Comparison of ENCODE assay signal across 9 mouse cellular contexts in the genomic region with DNA sequence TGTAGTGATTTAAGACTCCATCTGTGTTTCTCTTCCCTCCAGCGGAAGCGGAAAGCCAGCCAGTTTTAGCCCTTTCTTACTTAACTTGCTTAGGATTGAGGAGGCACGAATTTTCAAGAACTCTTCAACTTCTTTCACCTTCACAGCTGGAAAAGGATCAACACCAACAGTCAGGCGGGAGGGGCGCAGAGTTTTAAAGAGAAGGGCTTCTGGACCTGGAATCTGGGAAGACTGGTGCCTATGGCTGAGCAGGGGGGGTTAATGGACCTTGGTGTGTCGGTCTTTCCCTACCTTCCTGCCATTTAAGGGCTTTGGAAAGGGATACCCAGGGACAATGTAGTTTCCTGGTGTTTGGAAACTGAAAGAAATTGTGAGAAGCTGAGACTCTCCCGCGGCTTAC. TPM values are rescaled to one million over a fixed set of nuclear protein-coding genes. Genes with fewer than 3 reads are reported as not detected.
DNase-seq lines count a peak whose midpoint lies in the region; ATAC-seq and TF ChIP-seq lines count a peak whose summit lies in the region.
"Had no signal": no experiment of that assay in that cellular context is flagged by ENCODE, and none has a peak within 500 bp of the region (broad histone marks: within the 10 kb centered on the region; RNA-seq: fewer than 3 reads in every experiment).

No protein-coding gene starts in this region.

- H3K4me2 ChIP-seq in lung, postnatal 0 days (replicated peaks; ENCODE audit: low read depth, low read length), result peak overlapping the region; percentile 50
- H3K4me2 ChIP-seq in forebrain, embryonic 14.5 days (ENCODE audit: low read length), result peak overlapping the region; percentile 66
- H3K4me2 ChIP-seq in limb, embryonic 12.5 days, result peak overlapping the region; percentile 68
- H3K4me2 ChIP-seq in stomach, embryonic 16.5 days (ENCODE audit: low read depth, low read length), result peak overlapping the region; percentile 54; the same call in 1 of the 2 replicates

- H3K36me3 ChIP-seq in lung, postnatal 0 days (ENCODE audit: insufficient read depth, low read length), result no peaks in the 10 kb centered on the region
- no peaks in the 10 kb centered on the region for H3K36me3 ChIP-seq in forebrain, embryonic 14.5 days (ENCODE audit: control insufficient read depth, insufficient read depth, low read length)
- H3K36me3 ChIP-seq in limb, embryonic 12.5 days, result no peaks in the 10 kb centered on the region
- no peaks in the 10 kb centered on the region for H3K36me3 ChIP-seq in stomach, embryonic 16.5 days (ENCODE audit: control insufficient read depth, insufficient read depth, low read length)

- TF ChIP-seq EP300 in lung, postnatal 0 days (IDR thresholded peaks at IDR 0.05), result no peak

- no peaks in the 10 kb centered on the region for H3K27me3 ChIP-seq in lung, postnatal 0 days (replicated peaks; ENCODE audit: insufficient read depth, low read length)
- no peaks in the 10 kb centered on the region for H3K27me3 ChIP-seq in forebrain, embryonic 14.5 days (replicated peaks; ENCODE audit: control insufficient read depth, insufficient read depth, low read length)
- H3K27me3 ChIP-seq in limb, embryonic 12.5 days, result peaks cover 16% of the 10 kb centered on the region
- peaks cover 8% of the 10 kb centered on the region; the same call in 1 of the 2 replicates for H3K27me3 ChIP-seq in stomach, embryonic 16.5 days (ENCODE audit: control insufficient read depth, insufficient read depth, low read length)

- no peaks in the 10 kb centered on the region for H3K9me3 ChIP-seq in lung, postnatal 0 days (ENCODE audit: low read length)
- no peaks in the 10 kb centered on the region for H3K9me3 ChIP-seq in forebrain, embryonic 14.5 days (replicated peaks; ENCODE audit: control insufficient read depth, low read length)
- no peaks in the 10 kb centered on the region for H3K9me3 ChIP-seq in limb, embryonic 12.5 days
- no peaks in the 10 kb centered on the region for H3K9me3 ChIP-seq in stomach, embryonic 16.5 days (replicated peaks; ENCODE audit: control insufficient read depth, low read length)

- ATAC-seq in lung, postnatal 0 days, result no peak
- no peak for ATAC-seq in forebrain, embryonic 14.5 days
- ATAC-seq in limb, embryonic 12.5 days (ENCODE audit: insufficient number of reproducible peaks, insufficient read depth, low FRiP score, low TSS enrichment, low read depth), result no peak
- no peak for ATAC-seq in stomach, embryonic 16.5 days (ENCODE audit: insufficient read depth, low FRiP score)

- no peak for DNase-seq in lung, postnatal 0 days (ENCODE audit: low spot score)
- DNase-seq in lung, postnatal 36 days, result no peak
- peak; percentile 17 for DNase-seq in forebrain, embryonic 14.5 days (ENCODE audit: low spot score)
- DNase-seq in layer of hippocampus, adult 9-10 months (ENCODE audit: low spot score), result no peak
- DNase-seq in urinary bladder, postnatal 4 days (ENCODE audit: low spot score in 2 of 2), result no peak
- DNase-seq: thymus, adult 2 months had no signal

- H3K4me1 ChIP-seq in lung, postnatal 0 days (ENCODE audit: insufficient read depth, low read depth, low read length), result peaks cover 7% of the 10 kb centered on the region; the same call in 1 of the 2 replicates
- no peaks in the 10 kb centered on the region; the same call in none of the 2 replicates for H3K4me1 ChIP-seq in forebrain, embryonic 14.5 days (ENCODE audit: control insufficient read depth, insufficient read depth, low read length)
- H3K4me1 ChIP-seq in limb, embryonic 12.5 days (replicated peaks), result peaks cover 10% of the 10 kb centered on the region
- peaks cover 3% of the 10 kb centered on the region for H3K4me1 ChIP-seq in stomach, embryonic 16.5 days (ENCODE audit: control insufficient read depth, insufficient read depth, low read length)

- no peak for TF ChIP-seq CTCF in lung, postnatal 0 days (IDR thresholded peaks at IDR 0.05)

- no peak overlapping the region for H3K27ac ChIP-seq in lung, postnatal 0 days (ENCODE audit: low read length)
- H3K27ac ChIP-seq in forebrain, embryonic 14.5 days (ENCODE audit: low read depth, low read length), result no peak overlapping the region
- no peak overlapping the region for H3K27ac ChIP-seq in limb, embryonic 12.5 days
- no peak overlapping the region for H3K27ac ChIP-seq in stomach, embryonic 16.5 days (ENCODE audit: low read length)
- H3K27ac ChIP-seq: liver, embryonic 14.5 days had no signal

- H3K9ac ChIP-seq in lung, postnatal 0 days (replicated peaks; ENCODE audit: low read depth), result no peak overlapping the region
- peak overlapping the region; percentile 58 for H3K9ac ChIP-seq in forebrain, embryonic 14.5 days (ENCODE audit: low read length)
- peak overlapping the region; percentile 50; the same call in 1 of the 2 replicates for H3K9ac ChIP-seq in limb, embryonic 12.5 days (replicated peaks)
- no peak overlapping the region for H3K9ac ChIP-seq in stomach, embryonic 16.5 days (ENCODE audit: low read length)
- H3K9ac ChIP-seq: liver, embryonic 14.5 days had no signal

- H3K4me3 ChIP-seq in lung, postnatal 0 days (ENCODE audit: low read depth, low read length), result 0 out of 2 replicates have a peak overlapping the region, but pooled peaks have one; percentile 9
- peak overlapping the region; percentile 27 for H3K4me3 ChIP-seq in forebrain, embryonic 14.5 days (ENCODE audit: low read depth, low read length)
- H3K4me3 ChIP-seq in limb, embryonic 12.5 days (replicated peaks), result peak overlapping the region; percentile 36
- peak overlapping the region; percentile 28 for H3K4me3 ChIP-seq in stomach, embryonic 16.5 days (replicated peaks; ENCODE audit: low read length)

- 40% methylated on average over 8 of the region's 8 CpGs for WGBS in lung, postnatal 0 days
- WGBS in forebrain, embryonic 14.5 days, result 22% methylated on average over 8 of the region's 8 CpGs
- 30% methylated on average over 8 of the region's 8 CpGs for WGBS in limb, embryonic 12.5 days
- 52% methylated on average over 8 of the region's 8 CpGs for WGBS in stomach, embryonic 16.5 days

RNA-seq across cellular contexts. Expression of a gene that starts 1.0 kb away (rescaled TPM):
- polyA plus RNA-seq in lung, postnatal 0 days (2015; fragmentation: Nextera tagmentation; extraction: Ambion mirVana), result 3.3 and 4.1 TPM in 2 replicates
- polyA plus RNA-seq in forebrain, embryonic 14.5 days (2014; fragmentation: Nextera tagmentation; extraction: Ambion mirVana), result 5.6 and 7.3 TPM in 2 replicates
- 2.5 and 3.0 TPM in 2 replicates for polyA plus RNA-seq in limb, embryonic 12.5 days (2016; fragmentation: Nextera tagmentation; extraction: Ambion mirVana)
- polyA plus RNA-seq in stomach, embryonic 16.5 days (2015; fragmentation: Nextera tagmentation; extraction: Ambion mirVana), result 0.55 and 0.75 TPM in 2 replicates

RNA-seq across cellular contexts. Expression of a gene that starts 9.6 kb away (rescaled TPM):
- polyA plus RNA-seq in lung, postnatal 0 days (2015; fragmentation: Nextera tagmentation; extraction: Ambion mirVana), result 0.71 and 0.81 TPM in 2 replicates
- 2.1 and 2.8 TPM in 2 replicates for polyA plus RNA-seq in forebrain, embryonic 14.5 days (2014; fragmentation: Nextera tagmentation; extraction: Ambion mirVana)
- 0.37 and 1.3 TPM in 2 replicates for polyA plus RNA-seq in limb, embryonic 12.5 days (2016; fragmentation: Nextera tagmentation; extraction: Ambion mirVana)
- polyA plus RNA-seq in stomach, embryonic 16.5 days (2015; fragmentation: Nextera tagmentation; extraction: Ambion mirVana), result 0.23 TPM in 1 of 2 replicates, not detected in the other
- polyA plus RNA-seq: liver, embryonic 14.5 days had no signal

RNA-seq across cellular contexts. Expression of a gene that starts 18.0 kb away (rescaled TPM):
- polyA plus RNA-seq in lung, postnatal 0 days (2015; fragmentation: Nextera tagmentation; extraction: Ambion mirVana), result 0.05 TPM in 1 of 2 replicates, not detected in the other
- polyA plus RNA-seq in forebrain, embryonic 14.5 days (2014; fragmentation: Nextera tagmentation; extraction: Ambion mirVana), result 0.08 TPM in 1 of 2 replicates, not detected in the other
- 0.30 and 0.54 TPM in 2 replicates for polyA plus RNA-seq in limb, embryonic 12.5 days (2016; fragmentation: Nextera tagmentation; extraction: Ambion mirVana)
- polyA plus RNA-seq in stomach, embryonic 16.5 days (2015; fragmentation: Nextera tagmentation; extraction: Ambion mirVana), result 0.14 and 0.15 TPM in 2 replicates

RNA-seq across cellular contexts. Expression of a gene that starts 22.0 kb away (rescaled TPM):
- polyA plus RNA-seq in lung, postnatal 0 days (2015; fragmentation: Nextera tagmentation; extraction: Ambion mirVana), result 4.8 and 4.9 TPM in 2 replicates
- polyA plus RNA-seq in forebrain, embryonic 14.5 days (2014; fragmentation: Nextera tagmentation; extraction: Ambion mirVana), result not detected in 2 replicates
- polyA plus RNA-seq in limb, embryonic 12.5 days (2016; fragmentation: Nextera tagmentation; extraction: Ambion mirVana), result not detected in 2 replicates
- polyA plus RNA-seq in stomach, embryonic 16.5 days (2015; fragmentation: Nextera tagmentation; extraction: Ambion mirVana), result 31.3 and 32.1 TPM in 2 replicates

RNA-seq across cellular contexts. Expression of a gene that starts 50.2 kb away (rescaled TPM):
- polyA plus RNA-seq in lung, postnatal 0 days (2015; fragmentation: Nextera tagmentation; extraction: Ambion mirVana), result not detected in 2 replicates
- not detected in 2 replicates for polyA plus RNA-seq in forebrain, embryonic 14.5 days (2014; fragmentation: Nextera tagmentation; extraction: Ambion mirVana)
- polyA plus RNA-seq in limb, embryonic 12.5 days (2016; fragmentation: Nextera tagmentation; extraction: Ambion mirVana), result not detected in 2 replicates
- not detected in 2 replicates for polyA plus RNA-seq in stomach, embryonic 16.5 days (2015; fragmentation: Nextera tagmentation; extraction: Ambion mirVana)
- polyA plus RNA-seq: liver, embryonic 14.5 days had no signal

Comparison
In these comparisons a context has a peak if more than half of its experiments do, and no peak if none do; other contexts are left out.
1. H3K9ac ChIP-seq: peak in forebrain, embryonic 14.5 days (single experiment) and limb, embryonic 12.5 days (single experiment); none in lung, postnatal 0 days (single experiment) and stomach, embryonic 16.5 days (single experiment).
2. Peak in every context shown above with its lines, with median percentiles within 50 percentile points of each other: H3K4me2 ChIP-seq and H3K4me3 ChIP-seq.